Mouse (Mus musculus) CH12.LX (cell line): ENCODE measurements at regions not wholly inside any gene's neighbourhood (a gene's known extent, or its start where the extent isn't known, plus 50 kb on each side); places are given as distances from the start of the nearest gene placed in this dataset.

Experiments used
- CHD2 ChIP-seq: IDR thresholded peaks from 2 replicates; pipeline ENCODE4 v1.6.1; 2011; ENCODE audit warnings: low read length, improper control_type of control experiment
- CTCF ChIP-seq, 2 experiments: IDR thresholded peaks in 1 of 2; conservative IDR thresholded peaks in 1 of 2; 2 replicates each; pipeline ENCODE4 v1.5.1; 2011 to 2012; ENCODE audit warnings: low read depth in 2 of 2, low read length in 2 of 2, improper control_type of control experiment in 1 of 2, inconsistent platforms in 1 of 2, mild to moderate bottlenecking in 1 of 2, moderate library complexity in 1 of 2
- E2F4 ChIP-seq: IDR thresholded peaks from 2 replicates; pipeline ENCODE4 v1.6.1; 2011; ENCODE audit warnings: low read depth, low read length, improper control_type of control experiment; ENCODE audit not compliant: insufficient replicate concordance
- EP300 ChIP-seq: IDR thresholded peaks from 2 replicates; pipeline ENCODE4 v1.6.1; 2011; ENCODE audit warnings: low read length, improper control_type of control experiment
- HCFC1 ChIP-seq: IDR thresholded peaks from 2 replicates; pipeline ENCODE4 v1.6.1; 2012; ENCODE audit warnings: low read depth, mild to moderate bottlenecking, inconsistent platforms, low read length, improper control_type of control experiment
- MEF2A ChIP-seq: IDR thresholded peaks from 2 replicates; pipeline ENCODE4 v1.6.1; 2014; ENCODE audit warnings: low read depth, mild to moderate bottlenecking, inconsistent platforms, low read length, improper control_type of control experiment, borderline replicate concordance
- MYC ChIP-seq: IDR thresholded peaks from 2 replicates; pipeline ENCODE4 v1.6.1; 2011; ENCODE audit warnings: low read depth, mild to moderate bottlenecking, improper control_type of control experiment, low read length
- POLR2AphosphoS2 ChIP-seq: IDR thresholded peaks from 2 replicates; pipeline ENCODE4 v1.6.1; 2011; ENCODE audit warnings: low read depth, low read length, improper control_type of control experiment

GRCm38 (mm10) chr6:73334995-73335394 is 86.8 kb downstream of the Suclg1 start:
- TF ChIP-seq MEF2A: no peak
- TF ChIP-seq E2F4: no peak
- TF ChIP-seq MYC: no peak
- TF ChIP-seq EP300: no peak
- no peak for TF ChIP-seq HCFC1
- no peak for TF ChIP-seq CHD2
- TF ChIP-seq CTCF (conservative IDR thresholded peaks at IDR 0.05 in 1 of 2, IDR thresholded peaks at IDR 0.05 in 1 of 2; ENCODE audit: low read depth in 2 of 2, low read length in 2 of 2): peak; percentile 35 to 48
- no peak for TF ChIP-seq POLR2AphosphoS2
